Mouse (Mus musculus) frontal cortex, adult 2 months (tissue): Measurements from ENCODE around the gene Setd2. TPM values are rescaled to one million over a fixed set of nuclear protein-coding genes. Genes with fewer than 3 reads are reported as not detected.

ENCODE experiments used
- DNase-seq, 2 experiments: peaks; one replicate each; pipeline ENCODE4 v3.0.0; 2022; ENCODE audit warnings: low spot score in 1 of 2; ENCODE audit errors: extremely low spot score in 1 of 2
- polyA plus RNA-seq: library from polyadenylated mRNA; depleted of rRNA; stranded (reverse); fragments of >200 nt; gene quantifications from 2 replicates; pipeline ENCODE4 v1.2.3, GENCODE M21; 2012; rRNA removed

Gene Setd2
- polyA plus RNA-seq: 67.2 and 73.6 TPM in 2 replicates

DNA sequence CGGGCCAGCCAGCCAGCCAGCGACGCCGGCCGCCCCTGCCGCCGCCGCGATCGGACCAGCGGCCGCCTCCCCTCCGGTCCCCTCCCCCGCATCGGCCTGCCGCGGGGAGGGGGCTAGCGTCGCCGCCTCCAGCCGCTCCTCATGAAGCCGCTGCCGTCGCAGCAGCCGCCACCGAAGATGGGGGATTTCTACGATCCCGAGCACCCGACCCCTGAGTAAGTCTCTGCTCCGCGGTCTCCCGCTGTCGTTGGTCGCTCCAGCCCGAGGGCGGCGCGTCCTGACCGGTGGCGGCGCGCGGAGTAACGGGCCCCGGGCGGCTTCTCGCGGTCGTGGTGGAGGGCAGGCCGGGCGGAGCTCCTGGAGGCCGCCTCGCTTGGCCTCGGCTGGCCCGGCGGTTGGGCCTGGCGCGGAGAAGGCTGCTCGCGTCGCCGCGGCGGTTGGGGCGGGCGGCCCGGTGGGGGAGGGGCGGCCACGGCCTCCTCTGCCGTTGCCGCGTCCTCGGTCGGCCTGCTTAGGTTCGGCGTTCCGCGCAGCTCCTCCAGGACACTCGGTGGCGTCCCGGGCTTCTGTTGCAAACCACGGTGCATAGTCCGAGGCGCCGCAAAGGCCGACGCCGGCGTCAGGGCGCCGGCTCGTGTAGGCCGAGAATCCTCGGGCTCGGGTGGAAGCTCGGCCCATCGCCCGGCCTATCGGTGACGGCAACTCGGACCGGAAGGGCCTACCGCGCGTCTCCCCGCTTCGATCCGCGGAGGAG, at the start of gene Setd2:
Gene Setd2, plus strand, starts transcription at position 60 of the 754 bp plus-strand sequence.
- DNase-seq: peak; percentile 20 to 56

DNA sequence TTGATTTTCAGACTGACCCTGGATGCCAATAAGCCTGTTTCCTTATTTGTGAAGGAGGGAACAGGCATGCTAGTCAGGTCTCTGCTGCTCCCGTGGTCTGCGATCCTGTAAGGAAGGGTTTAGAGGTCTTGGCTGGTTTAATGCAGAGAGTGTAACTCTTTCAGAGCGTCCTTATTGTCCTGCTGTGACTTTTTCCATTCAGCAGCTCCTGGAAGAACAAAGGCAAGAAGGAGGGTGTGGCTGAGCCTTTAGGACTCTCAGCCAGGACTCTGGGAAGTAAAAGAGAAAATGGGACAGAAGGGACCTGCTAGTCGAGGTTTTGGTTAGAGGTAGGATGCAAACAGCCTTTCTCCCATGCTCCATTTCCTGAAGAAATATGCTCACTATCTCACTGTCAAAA, 43.6 kb upstream of the Setd2 start:
- DNase-seq: no peak

- DNase-seq: no peak
These were observed 41.5 kb upstream of the Setd2 start for GRCm38 (mm10) chr9:110490913-110491312.

- DNase-seq: no peak
These were observed 6.7 kb upstream of the Setd2 start for GRCm38 (mm10) chr9:110525737-110526136.

DNA sequence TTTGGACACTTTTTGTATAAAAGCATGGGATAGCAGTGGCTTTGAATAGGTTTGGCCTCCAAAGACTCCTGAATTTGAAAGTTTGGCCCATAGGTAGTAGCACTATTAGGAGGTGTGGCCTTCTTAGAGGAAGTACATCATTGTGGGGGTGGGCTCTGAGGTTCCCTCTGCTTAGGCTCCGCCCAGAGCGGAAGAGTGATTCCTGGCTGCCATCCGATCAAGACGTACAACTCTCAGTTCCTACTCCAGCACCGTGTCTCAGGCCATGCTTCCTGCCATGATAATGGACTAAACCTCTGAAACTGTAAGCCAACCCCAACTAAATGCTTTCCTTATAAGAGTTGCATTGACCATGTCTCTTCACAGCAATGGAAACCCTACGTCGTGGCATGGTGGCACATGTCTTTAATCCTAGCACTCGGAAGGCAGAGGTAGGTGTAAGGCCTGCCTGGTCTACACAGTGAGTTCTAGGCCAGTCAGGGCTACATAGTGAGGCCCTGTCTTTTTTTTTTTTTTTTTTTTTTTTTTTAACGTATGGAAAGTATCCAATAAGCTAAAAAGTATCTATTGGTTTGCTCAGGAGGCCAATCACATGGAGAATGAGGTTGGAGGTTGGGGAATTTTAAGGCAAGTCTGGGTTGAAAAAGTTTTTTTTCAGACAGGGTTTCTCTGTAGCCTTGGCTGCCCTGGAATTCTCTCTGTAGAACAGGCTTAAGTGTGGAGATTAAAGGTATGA, 3.2 kb upstream of the Setd2 start:
- no peak for DNase-seq

- no peak for DNase-seq
These were observed 1.7 kb upstream of the Setd2 start for GRCm38 (mm10) chr9:110530650-110531049.

GRCm38 (mm10) chr9:110531151-110531791, 1.1 kb upstream of the Setd2 start:
- DNase-seq: no peak

DNA sequence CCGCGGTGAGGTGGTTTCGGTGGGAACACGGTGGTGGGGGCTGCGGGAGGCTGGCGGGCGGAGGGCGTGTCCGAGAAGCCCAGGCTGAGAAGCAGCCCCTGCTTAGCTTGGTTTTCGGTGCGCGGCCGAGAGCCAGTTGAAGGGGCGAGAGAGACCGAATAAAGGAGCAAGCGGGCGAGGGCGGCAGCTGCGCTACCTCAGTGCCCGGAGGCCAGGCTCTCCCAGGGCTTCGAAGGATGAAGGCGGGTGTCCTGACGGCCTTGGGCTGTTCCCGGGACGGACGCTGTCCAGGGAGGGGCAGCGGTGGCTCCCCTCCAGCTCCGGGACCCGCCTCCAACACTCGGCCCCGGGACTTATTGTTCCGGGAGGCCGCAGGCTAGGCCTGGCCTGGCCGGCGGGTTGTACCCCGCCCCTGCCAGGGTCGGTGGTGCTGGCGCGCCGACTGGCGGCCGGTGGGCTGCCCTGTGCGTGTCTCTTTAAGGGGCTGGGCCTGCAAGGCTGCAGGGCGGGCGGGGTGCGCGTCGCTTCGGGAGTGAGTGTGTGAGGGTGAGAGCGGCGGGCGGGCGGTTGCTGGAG, 395 bp upstream of the Setd2 start:
- peak; percentile 85 to 94 for DNase-seq

DNA sequence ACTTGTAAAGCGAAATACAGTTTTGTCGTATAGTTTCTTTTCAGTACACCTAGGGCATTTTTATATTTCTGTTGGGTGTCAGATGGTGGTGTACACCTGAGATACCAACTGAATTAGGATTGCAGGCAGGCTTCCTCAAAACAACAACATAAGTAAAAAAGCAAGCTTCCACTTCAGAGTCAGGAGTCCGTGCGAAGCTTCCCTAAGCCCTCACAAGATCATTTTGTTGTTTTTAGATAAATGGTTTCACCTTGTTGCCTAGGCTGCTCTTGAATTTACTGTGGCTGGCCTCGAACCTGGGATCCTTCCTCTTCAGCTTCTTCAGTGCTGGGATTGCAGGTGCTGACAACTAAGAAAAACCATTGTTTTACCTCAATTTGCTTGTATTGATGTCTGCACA, 1.2 kb downstream of the Setd2 start:
- no peak for DNase-seq

GRCm38 (mm10) chr9:110535114-110535513, 2.7 kb downstream of the Setd2 start:
- no peak for DNase-seq

- DNase-seq: no peak
These were observed 4.2 kb downstream of the Setd2 start for GRCm38 (mm10) chr9:110536636-110537035.

GRCm38 (mm10) chr9:110538511-110538910, 6.1 kb downstream of the Setd2 start:
- peak; percentile 33 to 34 for DNase-seq

DNA sequence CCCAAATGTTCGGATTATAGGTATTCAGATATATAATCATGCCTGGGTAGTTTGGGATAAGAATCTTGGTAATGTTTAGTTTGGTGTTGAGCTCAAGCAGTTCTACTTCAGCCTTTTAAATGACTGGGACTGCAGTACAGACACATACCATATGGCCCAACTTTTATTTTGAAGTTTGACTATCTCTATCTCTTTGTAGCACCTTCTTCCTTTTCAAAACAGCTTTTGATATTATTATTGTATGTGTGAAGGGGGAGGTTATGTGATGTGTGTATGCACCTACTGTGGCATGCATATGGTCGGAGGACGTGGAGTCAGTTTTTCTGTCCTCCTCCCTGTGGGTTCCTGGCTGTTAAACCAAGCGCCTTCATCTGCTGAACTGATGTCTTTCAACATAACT, 9.6 kb downstream of the Setd2 start:
- no peak for DNase-seq

DNA sequence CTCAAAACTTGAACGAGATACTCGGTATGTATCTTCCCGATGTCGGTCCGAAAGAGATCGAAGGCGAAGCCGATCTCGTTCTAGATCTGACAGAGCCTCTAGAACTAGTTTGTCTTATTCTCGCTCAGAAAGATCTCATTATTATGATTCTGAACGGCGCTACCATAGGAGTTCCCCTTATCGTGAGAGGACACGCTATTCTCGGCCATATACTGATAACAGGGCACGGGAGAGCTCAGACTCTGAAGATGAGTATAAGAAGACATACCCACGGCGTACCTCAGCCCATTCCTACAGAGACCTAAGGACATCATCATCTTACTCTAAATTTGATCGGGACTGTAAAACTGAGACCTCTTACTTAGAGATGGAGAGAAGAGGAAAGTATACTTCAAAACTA, 15.9 kb downstream of the Setd2 start:
- no peak for DNase-seq

DNA sequence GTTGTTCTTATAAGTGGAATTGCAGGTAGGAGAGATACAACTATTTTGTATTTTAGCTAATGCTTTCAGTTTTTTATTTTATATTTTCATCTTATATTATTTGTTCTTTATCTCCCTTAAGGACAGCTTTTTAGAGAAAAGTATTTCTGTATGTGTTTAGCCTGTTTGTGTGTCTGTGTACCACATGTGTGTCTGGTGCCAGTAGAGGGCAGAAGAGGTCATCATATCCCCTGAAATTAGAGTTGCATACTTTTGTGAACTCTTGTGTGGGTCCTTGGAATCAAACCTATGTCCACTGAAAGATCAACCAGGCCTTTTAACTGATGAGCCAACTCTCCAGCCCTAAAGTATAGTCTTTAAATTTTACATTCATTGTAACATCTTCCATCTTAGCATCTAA, 35.9 kb downstream of the Setd2 start:
- DNase-seq: no peak

DNA sequence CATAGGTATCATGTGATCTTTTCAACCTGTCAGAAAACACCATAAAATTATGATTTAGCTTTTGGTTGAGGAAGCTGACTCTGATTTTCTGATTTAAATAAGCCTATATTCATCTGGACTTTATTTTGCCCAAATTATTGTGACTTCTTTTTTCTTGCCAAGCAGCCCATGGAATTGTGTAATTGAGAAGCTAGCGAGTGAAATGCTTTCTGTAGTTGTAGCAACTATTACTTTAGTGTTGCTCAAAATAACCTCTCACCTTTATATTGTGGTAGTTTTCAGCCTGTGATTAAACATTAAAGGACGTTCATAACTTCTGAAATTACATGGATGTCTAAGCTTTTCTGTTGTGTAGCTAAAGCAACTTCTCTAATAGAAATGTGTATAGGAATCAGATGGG, 49.8 kb downstream of the Setd2 start:
- no peak for DNase-seq

DNA sequence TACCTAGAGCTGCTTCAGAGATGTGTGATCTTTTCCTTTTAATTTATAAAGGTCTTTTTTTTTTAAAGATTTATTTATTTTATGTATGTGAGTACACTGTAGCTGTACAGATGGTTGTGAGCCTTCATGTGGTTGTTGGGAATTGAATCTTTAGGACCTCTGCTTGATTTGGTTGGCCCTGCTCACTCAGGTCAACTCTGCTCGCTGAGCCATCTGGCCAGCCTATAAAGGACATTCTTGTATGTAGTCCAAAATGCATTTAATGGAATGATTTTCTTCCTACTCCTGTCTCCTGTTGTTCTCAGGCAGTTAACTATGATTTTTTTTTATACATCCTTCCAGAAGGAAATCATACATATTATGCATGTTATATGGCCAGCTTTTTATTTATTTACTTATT, 51.1 kb downstream of the Setd2 start:
- no peak for DNase-seq

GRCm38 (mm10) chr9:110611471-110611870, 79.1 kb downstream of the Setd2 start:
- DNase-seq: no peak

DNA sequence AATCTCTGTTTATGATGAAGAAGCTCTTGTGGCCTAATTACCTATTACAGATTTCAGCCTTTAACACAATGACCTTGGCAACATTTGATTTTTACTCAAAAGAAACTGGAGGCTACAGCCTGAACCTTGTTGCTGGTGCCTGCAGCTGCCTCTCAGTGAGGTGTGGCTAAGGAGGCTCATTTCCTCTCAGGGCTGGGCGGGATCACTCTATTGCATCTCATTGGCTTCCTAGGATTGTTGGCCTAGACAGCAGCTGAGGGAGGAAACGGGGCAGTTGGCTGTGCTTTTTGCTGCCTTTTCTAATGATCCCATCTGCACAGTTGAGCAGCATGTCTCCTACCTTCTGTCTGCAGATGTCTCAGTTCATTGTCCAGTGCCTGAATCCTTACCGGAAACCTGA, 84.7 kb downstream of the Setd2 start:
- no peak for DNase-seq

GRCm38 (mm10) chr9:110620180-110620579, 87.8 kb downstream of the Setd2 start:
- DNase-seq: no peak

DNA sequence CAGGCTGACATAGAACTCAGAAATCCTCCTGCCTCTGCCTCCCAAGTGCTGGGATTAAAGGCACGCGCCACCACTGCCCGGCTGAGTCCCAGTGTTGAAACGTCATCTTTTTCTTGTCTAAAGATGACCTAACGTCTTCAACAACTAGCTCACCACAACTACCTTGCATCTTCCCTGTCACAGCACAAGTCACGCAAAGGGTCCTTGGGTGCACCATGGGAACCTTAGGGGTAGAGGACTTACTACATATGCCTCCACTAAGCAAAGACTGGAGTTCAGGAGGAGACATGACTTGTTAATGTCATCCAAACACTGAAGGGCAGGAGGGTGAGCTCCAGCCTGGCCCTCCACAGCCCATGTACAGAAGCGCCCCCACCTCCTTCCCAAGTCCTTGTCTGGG, 88.3 kb downstream of the Setd2 start:
- no peak for DNase-seq
